7 mouse cellular contexts compared by ENCODE assay signal in the genomic region with DNA sequence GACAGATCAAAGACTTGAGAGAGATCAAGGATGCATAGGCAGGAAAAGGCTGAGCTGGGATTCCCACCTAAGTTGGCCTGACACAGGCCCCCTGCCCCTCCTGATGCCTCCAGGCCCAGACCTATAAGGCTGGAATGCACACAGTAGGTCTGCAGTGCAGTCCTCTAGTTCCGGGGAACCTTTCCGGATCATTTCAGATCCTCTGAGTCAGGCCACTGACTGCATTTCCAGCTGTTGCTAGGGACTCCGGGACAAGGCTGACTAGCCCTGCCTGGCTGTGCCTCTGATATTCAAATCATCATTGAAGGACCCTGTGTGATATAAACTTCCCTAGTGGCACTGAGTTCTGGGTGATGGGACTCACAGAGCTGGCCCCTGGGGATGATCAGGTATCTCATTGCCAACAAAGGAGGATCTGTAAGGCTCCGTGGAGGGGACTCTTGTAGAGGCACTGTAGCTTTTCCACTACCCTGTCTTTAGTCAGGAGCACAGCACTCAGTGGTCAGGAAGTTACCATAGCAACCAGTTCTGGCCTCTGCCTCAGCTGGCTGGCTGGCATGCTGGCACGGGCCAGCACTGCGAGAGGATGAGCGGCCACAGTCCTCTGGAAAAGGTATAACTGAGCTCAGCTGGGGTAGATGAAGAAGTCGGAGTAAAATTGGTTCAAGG.
DNase-seq lines count a peak whose midpoint lies in the region; ATAC-seq and TF ChIP-seq lines count a peak whose summit lies in the region.

No protein-coding gene starts in this region.

- no peak for TF ChIP-seq POLR2A in brain, embryonic 14.5 days (IDR thresholded peaks at IDR 0.05; ENCODE audit: borderline replicate concordance, extremely low read depth, insufficient read depth, insufficient read length, poor library complexity, severe bottlenecking)

- TF ChIP-seq CTCF in left cerebral cortex, adult 2 months (IDR thresholded peaks at IDR 0.05): no peak; the same call in 1 of the 2 replicates
- no peak for TF ChIP-seq CTCF in brain, embryonic 14.5 days (IDR thresholded peaks at IDR 0.05; ENCODE audit: borderline replicate concordance, extremely low read depth, insufficient read depth, insufficient read length)

- ATAC-seq in midbrain, embryonic 16.5 days: peak; percentile 89

- H3K27me3 ChIP-seq in hindbrain, embryonic 10.5 days (ENCODE audit: insufficient read depth, poor library complexity, severe bottlenecking): no peaks in the 10 kb centered on the region; the same call in 1 of the 2 replicates
- no peaks in the 10 kb centered on the region for H3K27me3 ChIP-seq in midbrain, embryonic 16.5 days (ENCODE audit: control insufficient read depth, insufficient read depth, low read depth, low read length)

- peak overlapping the region; percentile 43 for H3K9ac ChIP-seq in midbrain, embryonic 16.5 days (ENCODE audit: low read depth, low read length)

- H3K9me3 ChIP-seq in hindbrain, embryonic 10.5 days: no peaks in the 10 kb centered on the region
- no peaks in the 10 kb centered on the region for H3K9me3 ChIP-seq in midbrain, embryonic 16.5 days (replicated peaks; ENCODE audit: control insufficient read depth, low read length, poor library complexity, severe bottlenecking)

- 34% methylated on average over 8 of the region's 8 CpGs for WGBS in hindbrain, embryonic 10.5 days
- 17% methylated on average over 8 of the region's 8 CpGs for WGBS in midbrain, embryonic 16.5 days

- H3K4me3 ChIP-seq in left cerebral cortex, adult 2 months: peak overlapping the region; percentile 8; the same call in 1 of the 2 replicates
- H3K4me3 ChIP-seq in hindbrain, embryonic 10.5 days: no peak overlapping the region
- peak overlapping the region; percentile 8 for H3K4me3 ChIP-seq in midbrain, embryonic 16.5 days (ENCODE audit: low read depth, low read length)

- peaks cover 45% of the 10 kb centered on the region for H3K4me1 ChIP-seq in hindbrain, embryonic 10.5 days (replicated peaks)
- H3K4me1 ChIP-seq in midbrain, embryonic 16.5 days (ENCODE audit: control insufficient read depth, insufficient read depth, low read length): peaks cover 22% of the 10 kb centered on the region

- peak overlapping the region; percentile 65; the same call in 1 of the 2 replicates for H3K27ac ChIP-seq in left cerebral cortex, adult 2 months
- no peak overlapping the region; the same call in none of the 2 replicates for H3K27ac ChIP-seq in hindbrain, embryonic 10.5 days
- H3K27ac ChIP-seq in midbrain, embryonic 16.5 days (ENCODE audit: low read length): peak overlapping the region; percentile 78

- no peak for DNase-seq in left cerebral cortex, adult 2 months (ENCODE audit: extremely low spot score in 1 of 2, low spot score in 2 of 2)
- DNase-seq in left cerebral cortex, adult 9 months (ENCODE audit: low spot score in 2 of 2): no peak
- DNase-seq in brain, embryonic 14.5 days (ENCODE audit: low read depth): peak; percentile 81
- DNase-seq in hindbrain, embryonic 10.5 days (ENCODE audit: low spot score): peak; percentile 36
- DNase-seq in right cerebral cortex, adult 2 months (ENCODE audit: low spot score in 2 of 2): no peak
- DNase-seq in urinary bladder, adult 2 months (ENCODE audit: low spot score): no peak

- peaks cover 13% of the 10 kb centered on the region for H3K36me3 ChIP-seq in hindbrain, embryonic 10.5 days
- no peaks in the 10 kb centered on the region for H3K36me3 ChIP-seq in midbrain, embryonic 16.5 days (ENCODE audit: control insufficient read depth, insufficient read depth, low read length)

- peak overlapping the region; percentile 44 for H3K4me2 ChIP-seq in midbrain, embryonic 16.5 days (ENCODE audit: low read length)

- intact Hi-C loops in left cerebral cortex, adult 2 months (cut with DNase I): no loop called here

Comparison
In these comparisons a context has a peak if more than half of its experiments do, and no peak if none do; other contexts are left out.
1. DNase-seq: peak in brain, embryonic 14.5 days (single experiment) and hindbrain, embryonic 10.5 days (single experiment); none in left cerebral cortex, adult 2 months (0 of 2), left cerebral cortex, adult 9 months (0 of 2), right cerebral cortex, adult 2 months (0 of 2) and urinary bladder, adult 2 months (single experiment).